ENCODE assay signal across 13 mouse cellular contexts in the genomic region with DNA sequence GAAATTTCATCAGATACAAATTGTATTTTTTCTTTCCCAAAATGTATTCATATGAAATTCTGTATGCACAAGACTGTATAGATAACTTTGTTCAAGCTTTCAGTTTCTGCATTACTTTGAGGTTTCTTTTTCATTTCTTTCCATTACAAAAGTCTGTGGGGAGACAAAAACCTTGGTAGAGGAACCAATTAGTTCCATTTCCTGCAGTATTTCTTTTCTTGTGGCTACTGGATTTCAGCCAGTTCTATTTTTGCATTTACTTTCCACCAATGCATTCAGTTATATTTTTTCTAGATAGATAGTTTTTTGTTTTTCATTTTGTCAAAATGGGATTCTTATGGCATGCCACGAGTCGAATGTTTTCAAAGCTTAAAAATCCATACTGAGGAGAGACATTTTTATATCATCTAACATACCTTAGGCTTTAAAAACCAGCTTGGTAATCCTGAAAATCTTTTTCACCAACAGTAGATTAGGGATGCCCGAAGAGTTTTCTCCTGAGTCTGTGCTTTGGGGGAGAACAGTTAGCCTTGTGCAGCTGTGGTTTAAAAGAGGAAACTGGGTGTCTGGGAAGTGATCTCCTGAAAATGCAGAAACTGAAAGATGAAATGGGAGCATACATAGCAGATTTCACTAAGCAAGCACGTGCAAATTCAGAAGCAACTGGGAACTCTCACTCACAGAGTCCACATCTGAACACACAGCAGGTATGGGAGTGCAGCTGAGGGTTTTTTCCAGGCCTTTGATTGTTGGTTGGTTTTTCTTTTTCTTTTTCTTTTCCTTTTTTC.
DNase-seq lines count a peak whose midpoint lies in the region; ATAC-seq lines count a peak whose summit lies in the region.
"Had no signal": no experiment of that assay in that cellular context is flagged by ENCODE, and none has a peak within 500 bp of the region (broad histone marks: within the 10 kb centered on the region; RNA-seq: fewer than 3 reads in every experiment).

No protein-coding gene starts in this region.

- intact Hi-C loops in heart, postnatal 14 days (cut with DNase I), result no loop called here

- peak; percentile 8 to 11 for DNase-seq in heart, adult 9 months (ENCODE audit: low spot score in 2 of 2)
- no peak for DNase-seq in heart, postnatal 14 days
- peak; percentile 29 for DNase-seq in 416B (ENCODE audit: low read depth)
- DNase-seq in induced T-regulatory cell, adult 2 months (ENCODE audit: low read depth), result peak; percentile 20
- DNase-seq in spleen, postnatal 14 days (ENCODE audit: low spot score in 2 of 2), result no peak
- no peak for DNase-seq in T-cell, adult 2 months (ENCODE audit: low spot score)
- DNase-seq: cerebellum, postnatal 25 days; gastrocnemius, postnatal 10 days; heart, postnatal 36 days; lung, postnatal 14 days; thymus, adult 18-20 months had no signal

- ATAC-seq in CD4-positive, CD25-positive, alpha-beta regulatory T cell, adult 4 months, result peak; percentile 84
- ATAC-seq: midbrain, embryonic 15.5 days had no signal

Comparison
In these comparisons a context has a peak if more than half of its experiments do, and no peak if none do; other contexts are left out.
1. DNase-seq: peak in heart, adult 9 months (2 of 2), 416B (single experiment) and induced T-regulatory cell, adult 2 months (single experiment); none in heart, postnatal 14 days (0 of 2), spleen, postnatal 14 days (0 of 2) and T-cell, adult 2 months (single experiment).